Mouse (Mus musculus) kidney, postnatal 14 days (tissue): ENCODE measurements around the gene Aatk.

Experiments used
- DNase-seq: peaks from one replicate; pipeline ENCODE4 v3.0.0; 2022; ENCODE audit warnings: mixed read lengths

Gene Aatk

DNA sequence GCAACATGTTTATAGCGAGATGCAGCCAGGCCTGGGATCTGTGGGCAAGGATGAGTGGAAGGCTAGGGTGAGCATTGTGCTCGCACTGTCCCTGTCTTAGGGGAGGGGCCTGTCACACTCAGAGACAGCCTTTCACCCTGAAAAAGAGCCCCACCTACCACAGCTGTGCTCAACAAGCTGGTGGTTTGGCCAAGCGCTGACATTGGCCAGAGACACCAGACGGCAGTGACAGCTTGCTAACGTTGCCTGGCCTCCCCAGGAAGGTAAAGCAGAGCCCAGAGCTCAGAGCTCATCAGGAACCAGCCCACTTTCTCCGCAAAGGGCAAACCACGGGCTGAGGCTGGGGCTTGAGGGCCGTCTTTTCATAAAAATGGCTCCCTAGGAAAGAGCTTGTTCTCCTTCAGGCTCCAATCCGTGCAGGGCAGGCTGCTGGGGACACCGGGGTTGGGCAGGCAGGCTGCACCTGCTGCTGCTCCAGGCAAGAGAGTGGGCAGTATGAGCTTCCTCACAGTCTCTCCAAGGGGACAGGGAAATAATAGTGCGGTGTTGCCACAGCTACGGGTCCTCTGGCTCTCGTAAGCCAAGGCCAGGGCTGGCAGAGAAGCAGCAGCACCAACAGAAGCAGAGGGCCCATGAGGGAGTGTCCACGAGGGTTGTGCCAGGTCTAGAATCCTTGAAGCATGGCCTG is 4.3 kb upstream of the Aatk start:
- no peak for DNase-seq

DNA sequence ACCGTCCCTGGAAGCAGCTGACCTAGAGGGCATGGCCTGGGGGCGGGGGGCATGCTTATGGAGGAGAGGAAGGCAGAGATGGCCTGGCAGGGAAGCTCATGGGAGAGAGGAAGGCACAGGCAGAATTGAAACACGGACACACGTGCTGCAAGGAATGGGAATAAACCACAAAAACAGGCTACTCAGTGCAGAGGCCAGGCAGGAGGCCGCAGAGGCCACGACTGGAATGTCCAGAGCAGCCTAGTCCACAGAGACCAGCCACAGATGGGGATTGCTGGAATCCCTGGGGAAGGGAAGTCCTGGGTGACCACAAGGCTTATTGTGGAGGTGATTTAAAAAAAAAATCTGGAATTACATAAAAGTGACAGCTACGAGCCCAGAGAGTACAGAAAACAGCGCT is 2.1 kb upstream of the Aatk start:
- peak; percentile 44 for DNase-seq

DNA sequence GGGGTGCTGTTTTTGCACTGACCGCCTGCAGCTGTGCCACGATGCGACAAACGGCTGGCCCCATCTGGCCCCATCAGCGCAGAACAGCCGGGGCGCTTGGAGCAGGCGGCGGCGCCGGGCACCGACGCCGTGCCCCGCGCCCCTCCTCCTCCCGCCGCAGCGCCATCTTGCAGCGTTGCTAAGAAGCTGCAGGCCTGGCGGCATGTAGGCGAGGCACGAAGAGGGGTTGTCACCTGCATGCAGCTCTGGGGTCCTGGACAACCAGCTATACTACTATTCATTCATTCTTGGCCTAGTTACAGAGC is 1.2 kb upstream of the Aatk start:
- DNase-seq, result no peak

DNA sequence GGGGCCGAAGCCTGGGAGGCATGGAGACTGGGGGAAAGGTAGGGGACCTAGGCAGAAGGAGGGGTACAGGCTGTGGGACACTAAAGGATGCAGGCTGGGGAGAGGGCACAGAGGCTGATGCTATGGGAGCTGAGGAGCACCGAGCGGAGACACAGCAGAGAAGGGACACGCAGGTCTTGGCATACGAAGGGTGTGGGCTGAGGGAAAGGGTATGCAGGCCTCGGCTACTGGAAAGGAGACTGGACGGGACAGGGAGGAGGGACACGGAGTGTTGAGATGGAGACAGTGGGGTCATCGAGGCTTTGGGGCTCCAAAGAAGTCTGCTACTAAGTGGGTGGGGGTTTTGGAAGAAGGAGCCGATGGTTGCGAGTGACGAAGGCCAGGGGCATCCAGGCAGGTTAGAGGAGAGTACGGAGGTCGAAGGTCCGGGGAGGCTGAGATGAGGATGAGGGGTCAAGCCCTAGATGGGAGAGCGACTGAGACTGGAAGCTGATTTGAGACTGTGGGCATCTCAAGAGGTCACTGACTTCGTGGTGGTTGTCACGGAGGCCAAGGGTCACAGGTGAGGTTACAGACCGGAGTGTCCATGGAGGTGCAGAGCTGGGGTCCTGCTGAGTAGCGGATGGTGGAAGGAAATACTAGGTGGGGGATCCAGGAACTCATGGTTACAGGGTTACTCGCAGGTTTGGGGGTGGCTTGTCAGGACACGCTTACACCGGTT is 724 bp upstream of the Aatk start:
- no peak for DNase-seq

DNA sequence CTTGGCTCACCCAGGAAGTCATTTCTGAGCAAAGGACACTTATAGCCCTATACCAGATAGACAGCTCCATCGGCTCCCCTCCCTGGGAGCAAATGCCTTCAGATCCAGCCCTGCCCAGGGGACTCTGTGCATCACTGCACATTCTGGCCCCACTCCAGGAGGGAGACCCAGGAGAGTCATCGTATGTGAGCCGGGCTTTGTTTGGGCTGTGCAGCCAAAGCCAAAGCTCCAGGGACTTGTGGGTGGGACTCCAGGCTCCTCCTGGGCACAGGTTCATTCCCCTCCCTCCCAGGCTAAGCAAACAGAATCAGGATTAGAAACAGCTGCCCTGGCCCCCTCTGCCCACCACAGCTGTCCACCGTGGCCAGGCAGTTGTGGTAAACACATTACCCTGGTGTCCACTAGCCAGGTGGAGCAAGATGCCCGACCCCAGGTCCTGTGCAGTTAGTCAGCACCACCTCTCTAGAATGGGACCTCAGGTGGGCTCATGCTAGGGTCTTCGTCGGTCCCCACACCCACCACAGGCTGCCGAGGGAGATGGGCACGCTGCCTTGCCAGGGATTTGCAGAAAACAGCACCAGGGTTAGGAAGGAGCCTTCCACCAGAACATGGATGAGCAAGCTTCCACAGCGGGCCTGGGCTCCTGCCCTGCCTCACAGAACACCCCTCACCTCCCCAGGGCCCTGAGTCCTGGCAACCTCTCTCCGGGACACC is 971 bp downstream of the Aatk start:
- peak; percentile 60 for DNase-seq

DNA sequence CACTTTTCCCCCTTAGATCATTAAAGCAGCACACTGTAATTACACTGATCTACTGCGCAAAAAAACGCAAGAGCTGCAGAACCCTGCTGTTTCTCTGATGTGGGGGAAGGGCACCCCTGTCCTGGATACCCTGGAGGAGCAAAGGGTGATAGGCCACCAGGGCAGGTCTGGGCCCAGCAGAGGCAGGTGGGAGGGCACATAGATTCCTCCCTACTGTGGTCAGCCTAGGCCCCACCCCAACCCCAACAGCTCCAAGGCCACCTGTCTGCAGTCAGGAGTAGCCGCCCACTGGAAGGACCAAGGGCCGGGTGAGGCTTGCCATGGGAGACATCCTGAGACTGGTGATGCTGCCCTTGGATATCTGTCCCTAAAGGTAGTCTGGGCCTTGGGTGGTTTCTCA is 1.6 kb downstream of the Aatk start:
- DNase-seq, result no peak

DNA sequence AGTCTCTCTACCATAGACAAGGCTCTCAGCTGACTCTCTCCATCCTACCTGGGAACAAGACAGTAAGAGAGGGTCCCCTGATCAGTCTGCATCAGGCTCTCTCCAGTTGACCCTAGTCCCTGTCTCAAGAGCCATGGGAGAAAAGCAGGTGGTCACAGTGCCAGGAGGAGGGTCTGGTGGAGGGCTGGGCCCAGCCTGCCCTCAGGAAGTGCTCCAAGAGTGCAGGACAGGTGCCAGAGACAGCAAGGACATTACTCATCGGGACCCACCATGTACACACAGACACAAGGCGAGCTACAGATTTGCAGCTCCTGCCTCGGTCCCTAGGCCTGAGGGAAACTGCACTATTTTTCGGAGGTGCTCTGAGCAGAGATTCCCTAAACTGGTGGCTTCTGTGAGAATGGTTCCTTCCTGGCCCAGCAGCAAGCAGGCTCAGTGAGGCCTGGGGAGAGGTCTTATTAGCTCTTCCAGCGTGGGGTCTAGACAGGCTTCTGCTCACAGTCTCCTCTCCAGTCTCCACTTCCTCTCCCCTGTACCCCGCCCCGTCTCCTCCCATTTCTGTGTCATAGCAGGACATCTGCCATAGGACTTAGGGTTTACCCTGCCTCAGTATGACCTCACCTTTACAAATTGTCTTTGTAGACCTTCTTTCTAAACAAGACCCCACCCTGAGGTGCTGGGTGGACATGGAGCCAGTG is 4.7 kb downstream of the Aatk start:
- DNase-seq, result no peak

DNA sequence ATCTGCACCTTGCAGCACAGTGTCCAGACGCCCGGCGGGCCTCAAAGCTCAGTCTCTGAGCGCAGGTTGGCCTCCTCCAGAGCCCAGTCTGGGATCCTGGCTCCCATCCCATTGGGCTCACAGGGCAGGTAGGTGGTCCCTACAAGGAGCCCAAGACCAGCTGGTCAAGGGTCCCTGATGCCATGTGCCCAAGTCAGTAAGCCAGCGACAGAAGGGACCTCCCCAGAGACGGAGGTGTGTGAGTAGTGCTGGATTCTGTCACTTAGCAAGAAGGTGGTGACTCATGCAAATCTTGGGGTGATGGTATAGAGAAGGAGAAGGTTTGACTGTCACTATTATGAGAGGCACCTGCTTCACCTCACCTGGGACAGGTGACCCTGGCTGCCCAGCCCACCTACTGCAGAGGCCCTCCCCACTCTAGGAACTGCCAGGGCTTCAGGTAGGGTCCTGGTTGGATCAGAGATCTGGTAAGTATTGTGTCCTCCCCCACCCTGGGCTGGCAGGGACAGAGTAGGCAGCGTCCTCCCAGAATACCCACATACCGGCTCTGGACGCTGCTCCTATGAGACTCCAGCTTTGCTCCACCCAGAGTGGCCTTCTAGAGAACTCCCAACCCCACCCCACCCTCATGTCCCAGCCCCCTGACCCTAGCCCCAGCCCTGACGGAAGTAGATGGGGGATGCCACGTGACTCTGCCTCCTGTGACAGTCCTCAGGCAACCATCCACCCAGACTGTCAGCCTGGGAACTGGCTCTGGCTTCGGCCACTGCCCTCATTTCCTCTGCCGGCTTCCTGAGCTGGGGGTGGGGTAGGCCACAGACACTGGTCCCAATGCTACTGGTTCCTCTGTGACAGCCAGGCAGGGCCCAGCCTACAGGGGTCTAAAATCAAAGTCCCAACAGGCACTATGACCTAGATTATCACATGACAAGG is 5.5 kb downstream of the Aatk start:
- DNase-seq, result peak; percentile 88

DNA sequence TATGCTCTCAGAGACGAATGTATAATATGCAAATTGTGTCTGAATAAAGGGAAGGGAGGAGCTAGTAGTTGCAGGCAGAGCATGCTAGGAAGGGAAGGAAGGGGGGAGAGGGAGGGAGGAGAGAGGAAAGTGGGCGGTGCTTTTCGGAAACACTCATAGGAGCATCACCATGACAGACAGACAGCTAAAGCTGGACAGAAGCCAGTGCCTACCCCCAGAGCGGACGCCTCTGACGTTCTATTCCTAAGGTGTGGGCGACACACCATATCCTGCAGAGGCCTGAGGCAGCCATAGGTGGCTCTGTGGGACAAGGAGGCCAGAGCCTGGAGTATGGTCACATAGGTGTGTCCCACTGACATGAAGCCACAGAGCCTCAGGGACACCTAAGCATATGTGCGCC is 6.5 kb downstream of the Aatk start:
- DNase-seq, result peak; percentile 44

DNA sequence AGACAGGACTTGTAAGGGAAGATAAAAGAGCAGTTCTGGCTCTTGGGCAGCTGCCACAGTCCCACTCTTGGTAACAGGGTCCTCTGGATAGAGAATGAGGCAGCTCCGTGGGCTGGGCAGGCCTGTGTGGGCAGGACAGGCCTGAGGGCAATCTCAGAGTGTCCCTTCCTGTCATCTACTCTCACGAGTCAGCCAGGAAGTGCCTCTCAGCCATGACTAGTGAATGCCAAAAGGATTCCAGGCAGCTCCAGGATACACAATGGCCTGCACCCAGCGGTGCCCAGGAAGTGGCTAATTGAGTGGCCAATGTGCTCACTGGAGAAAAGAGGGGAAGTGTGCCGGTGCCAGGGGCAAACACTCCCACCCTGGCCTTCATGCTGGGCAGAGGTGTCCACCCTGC is 7.4 kb downstream of the Aatk start:
- DNase-seq, result peak; percentile 35

DNA sequence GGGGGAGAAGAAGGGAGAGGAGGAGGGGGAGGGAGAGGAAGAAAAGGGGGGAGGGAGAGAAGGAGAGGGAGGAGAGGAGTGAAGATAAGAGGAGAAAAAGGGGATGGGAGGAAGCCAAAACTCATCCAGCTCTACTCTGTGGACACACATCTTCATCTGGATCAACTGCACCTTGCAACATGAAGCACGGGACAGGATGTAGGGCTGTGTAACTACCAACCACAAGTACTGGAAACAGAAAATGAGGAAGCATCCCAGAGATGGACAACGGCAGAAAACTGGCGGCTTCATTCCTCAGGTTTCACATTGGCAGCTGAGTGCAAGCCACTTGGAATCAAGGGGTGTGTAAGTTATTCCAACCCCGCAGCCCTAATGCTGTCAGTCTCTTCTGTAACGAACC is 12.2 kb downstream of the Aatk start:
- DNase-seq, result no peak

DNA sequence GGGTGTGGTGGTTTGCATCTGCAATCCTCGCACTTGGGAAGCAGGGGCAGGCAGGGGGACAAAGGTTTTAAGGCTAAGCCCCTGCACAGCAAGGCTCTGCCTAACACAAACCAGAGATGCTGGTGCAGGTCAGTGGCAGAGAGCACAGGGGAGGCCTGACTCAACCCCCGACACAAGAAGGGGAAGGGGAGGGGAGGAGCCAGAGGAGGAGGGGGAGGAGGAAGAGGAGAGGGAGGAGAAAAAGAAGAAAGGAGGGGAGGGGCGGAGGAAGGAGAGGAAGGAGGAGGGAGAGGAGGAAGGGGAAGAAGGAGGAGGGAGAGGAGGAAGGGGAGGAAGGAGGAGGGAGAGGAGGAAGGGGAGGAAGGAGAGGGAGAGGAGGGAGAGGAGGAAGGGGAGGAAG is 12.7 kb downstream of the Aatk start:
- no peak for DNase-seq

DNA sequence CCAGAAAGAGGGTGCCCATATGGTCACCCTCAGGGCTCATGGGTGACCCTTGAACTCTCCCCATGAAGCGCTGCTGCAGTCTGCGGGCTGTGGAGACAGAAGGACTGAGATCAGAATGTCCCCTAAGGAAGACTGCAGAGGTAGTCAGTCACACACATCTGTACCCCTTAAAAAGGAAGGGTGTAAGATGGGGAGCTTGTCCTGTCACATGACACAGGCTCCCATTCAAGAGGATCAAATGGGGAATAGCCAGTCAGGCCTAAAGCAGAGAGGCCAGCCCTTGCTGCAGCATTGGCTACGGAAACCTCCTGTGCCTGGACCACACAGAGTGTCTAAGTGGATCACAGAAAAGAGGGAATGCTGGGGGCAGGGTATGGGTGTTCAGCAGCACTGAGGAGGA is 13.5 kb downstream of the Aatk start:
- no peak for DNase-seq

DNA sequence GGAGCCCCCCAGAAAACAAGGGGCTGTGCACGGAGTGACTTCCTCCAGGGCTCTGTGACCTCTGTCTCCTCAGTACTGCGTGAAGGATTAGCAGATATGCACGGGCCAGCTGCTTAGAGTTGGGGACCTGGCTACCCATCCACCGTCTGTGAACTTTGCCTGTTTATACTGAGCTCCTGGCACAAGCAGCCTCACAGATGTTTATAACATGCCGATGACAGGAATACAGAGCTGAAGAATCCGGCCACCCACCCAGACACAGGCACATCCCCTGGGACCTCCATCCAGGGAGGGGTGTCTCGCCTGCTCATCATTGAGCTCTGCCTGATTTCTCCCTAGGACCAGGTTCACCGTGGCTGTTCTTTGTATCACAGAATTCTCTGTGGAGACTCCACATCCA is 14.9 kb downstream of the Aatk start:
- no peak for DNase-seq

DNA sequence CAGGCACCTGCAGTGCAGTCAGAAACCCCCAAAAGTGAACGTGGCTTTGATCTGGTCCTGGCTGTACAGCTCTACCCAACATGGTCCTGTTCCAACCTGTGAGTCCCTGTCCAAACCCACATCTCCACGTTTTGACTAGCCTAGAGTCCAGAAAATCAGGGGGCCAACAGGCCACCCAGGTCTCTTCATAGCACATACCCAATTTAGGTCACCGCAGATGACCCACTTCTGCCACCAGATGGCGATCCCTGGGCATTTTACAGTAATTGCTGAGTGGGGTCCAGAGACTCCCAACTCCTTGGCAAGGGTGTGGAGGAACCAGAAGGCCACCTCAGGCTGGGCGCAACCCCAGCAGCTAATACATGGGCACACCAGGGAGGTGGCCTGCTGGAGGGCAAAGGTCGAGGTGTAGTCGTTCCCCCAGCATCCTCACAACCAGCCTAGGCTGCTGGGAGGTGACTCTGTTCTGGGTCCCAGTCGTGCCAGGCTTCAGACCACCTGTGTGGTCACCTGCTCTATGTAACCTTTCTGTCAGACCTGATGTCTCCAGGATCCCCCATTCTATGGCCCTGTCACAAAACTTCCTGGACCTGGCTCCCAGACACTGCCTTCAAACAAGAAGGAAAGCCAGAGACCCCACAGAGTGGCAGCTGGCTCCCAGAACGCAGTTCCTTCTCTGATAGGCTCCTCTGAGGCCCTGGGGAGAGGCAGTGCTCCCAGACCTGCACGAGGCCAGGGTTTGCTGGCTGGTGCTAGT is 16.6 kb downstream of the Aatk start:
- peak; percentile 77 for DNase-seq

DNA sequence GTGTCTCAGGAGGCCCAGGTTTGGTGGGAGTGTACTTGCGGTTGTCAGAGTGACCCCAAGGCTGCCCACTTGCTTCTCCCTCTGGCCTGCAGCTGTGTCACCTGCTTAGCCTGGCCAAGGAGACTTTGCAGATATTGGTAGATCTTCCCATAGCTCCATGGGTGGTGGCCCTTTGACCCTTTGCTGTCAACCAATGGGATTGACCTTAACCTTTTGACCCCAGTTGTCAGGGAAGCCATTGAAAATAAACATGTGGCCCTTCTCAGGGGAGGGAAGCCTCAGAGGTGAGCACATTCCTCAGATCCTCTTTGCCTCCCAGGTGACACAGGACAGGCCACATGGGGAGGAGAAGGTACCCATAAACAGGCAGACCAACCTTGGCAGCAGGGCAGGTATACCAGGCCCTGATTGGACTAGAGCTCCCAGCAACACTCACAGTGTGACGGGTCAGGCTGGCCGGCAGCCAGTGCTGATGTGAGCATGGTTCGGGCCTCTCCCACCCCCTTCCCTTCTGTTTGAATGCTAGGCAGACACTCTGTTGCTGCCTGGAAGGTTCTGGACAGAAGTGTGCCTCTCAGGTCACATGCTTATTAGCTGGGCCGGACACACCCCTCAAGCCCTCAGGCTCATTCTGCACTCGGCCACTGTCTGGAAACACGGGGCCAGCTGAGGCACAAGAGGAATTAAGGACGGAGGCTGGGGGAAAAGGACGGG is 17.4 kb downstream of the Aatk start:
- DNase-seq, result peak; percentile 86

DNA sequence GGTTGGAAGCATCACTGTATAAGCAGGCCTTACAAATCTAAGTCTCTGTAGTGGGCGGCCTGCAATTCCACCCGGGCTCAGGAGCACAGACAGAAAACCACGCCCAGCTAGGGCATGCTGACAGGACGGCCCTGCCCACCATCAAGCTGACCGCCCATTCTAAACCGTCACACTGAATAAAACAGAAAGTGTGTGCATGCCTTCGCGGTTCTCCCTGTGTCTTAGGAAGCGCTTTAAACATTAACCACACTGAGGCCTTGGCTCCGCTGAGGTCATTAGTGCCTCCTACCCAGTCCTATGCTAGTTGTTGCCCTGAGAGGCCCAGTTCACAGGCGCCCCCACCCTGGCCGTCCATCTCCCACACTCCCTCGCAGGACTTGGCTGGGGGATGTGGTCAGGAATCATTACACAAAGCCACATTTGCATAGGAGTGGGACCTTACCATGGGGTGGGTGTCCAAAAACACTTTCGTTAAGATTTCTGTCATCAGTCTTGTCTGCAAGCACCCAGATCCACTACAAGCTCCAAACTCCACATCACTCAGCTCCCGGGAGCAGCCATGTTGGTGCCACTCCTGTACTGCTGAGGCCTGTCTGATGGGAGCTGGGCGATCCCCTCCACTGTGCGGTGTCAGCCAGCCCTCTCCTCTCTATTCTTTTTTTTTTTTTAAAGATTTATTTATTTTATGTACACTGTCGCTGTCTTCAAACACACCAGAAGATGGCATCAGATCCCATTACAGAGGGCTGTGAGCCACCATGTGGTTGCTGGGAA is 18.5 kb downstream of the Aatk start:
- peak; percentile 82 for DNase-seq

DNA sequence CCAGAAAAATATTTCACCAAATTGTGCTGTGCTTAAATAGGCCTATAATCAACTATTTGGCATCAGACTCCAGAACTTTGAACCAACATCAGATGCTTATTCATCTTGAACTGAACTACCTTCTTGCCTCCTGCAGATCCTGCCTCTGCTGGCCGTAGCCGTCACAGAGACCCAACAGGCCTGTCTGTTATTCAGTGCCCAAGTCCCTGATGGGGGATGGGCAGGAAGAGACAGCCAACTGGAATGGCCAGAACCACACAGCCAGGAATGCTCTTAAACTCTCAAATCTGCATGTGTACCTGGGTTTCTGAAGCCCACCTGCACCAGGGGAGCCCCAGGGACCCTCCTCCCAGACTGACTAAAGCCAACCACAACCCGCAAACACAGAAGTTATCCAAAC is 20.0 kb downstream of the Aatk start:
- DNase-seq, result peak; percentile 50

DNA sequence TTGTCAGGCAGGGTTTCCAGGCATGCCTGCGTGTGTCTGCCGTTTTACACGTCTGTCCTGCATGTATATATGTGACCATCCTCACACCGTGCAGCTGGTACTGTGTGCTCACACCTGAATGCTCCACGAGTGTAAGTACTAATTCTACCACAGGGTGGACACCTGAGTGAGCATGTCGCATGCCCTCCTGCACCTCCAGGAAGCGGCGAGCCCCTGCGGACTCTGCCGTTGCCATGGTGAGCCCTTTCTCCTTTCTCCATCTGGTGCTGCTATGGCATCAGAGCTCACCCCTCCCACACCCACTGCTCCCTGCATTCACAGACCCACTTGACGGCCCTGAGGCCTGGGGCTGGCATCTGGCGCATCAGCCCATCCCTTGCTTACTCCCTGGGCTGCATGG is 24.1 kb downstream of the Aatk start:
- no peak for DNase-seq

DNA sequence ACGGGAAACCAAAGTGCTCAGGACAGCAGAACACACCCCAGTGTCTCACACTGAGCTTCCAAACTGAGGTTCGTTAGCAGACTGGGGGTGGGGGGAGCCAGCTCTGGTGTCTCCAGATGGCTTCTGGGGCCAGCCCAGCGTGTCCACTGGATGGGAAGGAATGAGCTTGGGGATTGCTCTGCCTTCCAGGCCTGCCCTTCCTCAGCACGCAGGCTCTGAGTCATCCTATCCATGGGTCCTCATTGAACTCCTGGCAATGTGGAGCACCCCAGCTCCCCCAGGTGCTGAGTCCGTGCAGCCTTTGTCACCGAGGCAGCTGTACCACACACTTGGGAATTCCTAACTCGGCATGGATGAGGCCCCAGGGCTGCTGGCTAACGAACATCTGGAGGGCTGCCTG is 24.8 kb downstream of the Aatk start:
- DNase-seq, result no peak
